Mouse (Mus musculus): Measurements from ENCODE around the gene Gmppb.
A peak's percentile ranks its signal among the peaks of the same experiment; 100 is the strongest.

Gene Gmppb

DNA sequence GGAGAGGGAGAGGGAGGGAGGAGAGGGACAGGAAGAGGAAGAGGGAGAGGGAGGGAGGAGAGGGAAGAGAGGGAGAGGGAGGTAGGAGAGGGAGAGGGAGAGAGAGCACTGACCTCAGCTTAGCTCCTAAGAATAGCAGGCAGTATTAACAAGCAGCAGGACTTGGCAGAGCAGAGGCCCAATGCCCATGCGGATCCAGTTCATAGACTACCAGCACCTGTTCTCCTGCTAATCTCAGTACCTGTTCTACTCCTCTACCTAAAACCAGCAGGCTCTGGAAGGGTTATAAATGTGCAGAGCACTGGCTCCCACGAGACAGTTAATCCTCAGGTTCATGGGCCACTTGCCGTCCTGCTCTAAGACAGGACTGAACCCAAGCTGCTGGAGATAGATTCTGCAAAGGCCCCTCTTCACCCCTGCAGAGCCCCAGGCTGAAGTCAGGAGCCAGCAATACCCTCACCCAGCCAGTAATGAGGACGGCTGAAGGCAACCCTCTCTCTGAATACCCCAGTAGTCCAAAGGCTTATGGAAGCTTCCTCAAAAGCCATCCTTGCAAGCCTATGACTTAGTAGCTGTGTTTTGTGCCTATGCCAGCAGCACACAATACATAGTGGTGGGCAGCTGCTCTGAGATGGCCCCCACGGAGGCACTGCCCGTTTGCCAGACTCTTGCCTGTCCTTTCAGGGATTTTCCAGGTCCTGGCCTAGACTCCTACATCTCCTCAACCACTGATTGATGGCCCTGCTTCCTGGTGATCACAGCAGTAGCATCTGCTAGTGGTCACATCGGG is 24.3 kb downstream of the Gmppb start:
- no peak for DNase-seq (ENCODE audit: low read depth)

DNA sequence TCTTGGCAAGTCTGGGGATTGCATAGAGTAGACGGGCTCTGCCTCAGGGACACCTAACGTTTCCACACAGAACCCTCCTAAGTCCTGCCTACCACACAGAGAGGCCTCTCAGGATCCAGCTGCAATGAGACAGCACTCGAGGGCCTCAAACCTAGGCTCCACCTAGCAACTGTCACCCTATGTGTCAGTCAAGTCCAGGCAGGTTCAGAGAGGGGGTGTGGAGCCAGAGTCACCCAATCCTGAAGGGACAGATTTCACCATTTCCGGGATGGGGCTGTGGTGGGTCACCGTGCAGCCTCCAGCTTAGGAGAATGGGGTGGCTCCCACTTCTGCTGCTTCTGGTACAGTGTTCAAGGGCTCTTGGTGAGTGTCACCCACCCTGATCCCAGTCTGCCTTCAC is 31.1 kb downstream of the Gmppb start, which contains the start of gene Mst1:
Gene Mst1 (plus strand): TSS at position 269 of the 400 bp plus-strand sequence.
- DNase-seq (ENCODE audit: low read depth) = no peak

DNA sequence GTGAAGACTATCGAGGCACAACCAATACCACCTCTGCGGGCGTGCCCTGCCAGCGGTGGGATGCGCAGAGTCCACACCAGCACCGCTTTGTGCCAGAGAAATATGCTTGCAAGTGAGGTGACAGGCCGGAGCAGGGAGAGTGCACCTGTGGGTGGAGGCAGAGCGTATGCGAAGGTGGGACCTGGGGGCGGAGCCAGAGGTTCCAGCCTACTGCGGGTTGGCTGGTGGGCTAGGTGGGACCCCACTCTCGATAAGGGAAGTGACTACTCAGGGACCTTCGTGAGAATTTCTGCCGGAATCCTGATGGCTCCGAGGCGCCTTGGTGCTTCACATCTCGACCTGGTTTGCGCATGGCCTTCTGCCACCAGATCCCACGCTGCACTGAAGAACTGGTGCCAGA is 33.5 kb downstream of the Gmppb start:
- no peak for DNase-seq (ENCODE audit: low read depth)

DNA sequence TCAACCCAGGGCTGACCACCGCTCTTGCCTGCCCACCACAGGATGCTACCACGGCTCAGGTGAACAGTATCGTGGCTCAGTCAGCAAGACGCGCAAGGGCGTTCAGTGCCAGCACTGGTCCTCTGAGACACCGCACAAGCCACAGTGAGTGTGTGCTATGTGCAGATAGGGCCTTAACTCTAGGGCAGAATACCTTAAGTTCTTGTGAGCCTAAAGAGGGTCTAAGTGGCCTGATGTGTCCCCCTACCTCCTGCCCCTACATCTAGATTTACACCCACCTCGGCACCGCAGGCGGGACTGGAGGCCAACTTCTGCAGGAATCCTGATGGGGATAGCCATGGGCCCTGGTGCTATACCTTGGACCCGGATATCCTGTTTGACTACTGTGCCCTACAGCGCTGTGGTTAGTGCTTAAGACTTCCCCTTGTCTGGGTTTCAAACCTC is 34.0 kb downstream of the Gmppb start, which contains the start of gene Rnf123:
Gene Rnf123 (minus strand): TSS at position 359 of the 444 bp plus-strand sequence.
- no peak for DNase-seq (ENCODE audit: low read depth)

DNA sequence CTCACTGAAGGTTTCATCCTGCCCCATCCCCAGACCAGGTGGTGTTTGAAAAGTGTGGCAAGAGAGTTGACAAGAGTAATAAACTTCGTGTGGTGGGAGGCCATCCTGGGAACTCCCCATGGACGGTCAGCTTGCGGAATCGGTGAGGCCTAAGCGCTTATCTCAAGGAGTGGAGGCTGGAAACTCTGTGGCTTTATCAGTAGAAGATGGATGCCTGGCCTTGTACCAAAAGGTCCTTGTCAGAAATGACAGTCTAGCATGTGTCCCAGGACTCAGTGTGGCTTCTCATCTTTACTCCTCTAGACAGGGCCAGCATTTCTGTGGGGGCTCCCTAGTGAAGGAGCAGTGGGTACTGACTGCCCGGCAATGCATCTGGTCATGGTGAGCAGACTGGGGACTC is 34.5 kb downstream of the Gmppb start:
- no peak for DNase-seq (ENCODE audit: low read depth)

DNA sequence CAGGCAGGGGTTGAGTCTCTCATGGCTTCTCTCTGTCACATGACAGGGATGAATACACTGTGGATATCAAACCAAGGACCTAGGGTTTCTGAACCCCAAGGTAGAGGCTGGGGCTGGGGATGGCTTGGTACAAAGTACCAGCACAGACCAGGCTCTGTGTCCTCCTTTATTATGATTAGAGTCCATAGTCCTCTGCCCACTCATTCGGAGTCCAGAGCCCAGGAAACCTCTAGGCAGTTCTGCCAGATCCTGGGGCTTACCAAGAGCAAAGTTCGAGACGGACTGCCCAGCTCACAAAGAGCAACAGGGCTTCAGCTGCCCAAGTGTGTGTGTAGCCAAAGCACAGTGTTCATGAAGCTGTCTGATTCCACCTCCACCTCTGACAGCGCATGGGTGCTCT is 36.2 kb downstream of the Gmppb start:
- DNase-seq (ENCODE audit: low read depth) = no peak

DNA sequence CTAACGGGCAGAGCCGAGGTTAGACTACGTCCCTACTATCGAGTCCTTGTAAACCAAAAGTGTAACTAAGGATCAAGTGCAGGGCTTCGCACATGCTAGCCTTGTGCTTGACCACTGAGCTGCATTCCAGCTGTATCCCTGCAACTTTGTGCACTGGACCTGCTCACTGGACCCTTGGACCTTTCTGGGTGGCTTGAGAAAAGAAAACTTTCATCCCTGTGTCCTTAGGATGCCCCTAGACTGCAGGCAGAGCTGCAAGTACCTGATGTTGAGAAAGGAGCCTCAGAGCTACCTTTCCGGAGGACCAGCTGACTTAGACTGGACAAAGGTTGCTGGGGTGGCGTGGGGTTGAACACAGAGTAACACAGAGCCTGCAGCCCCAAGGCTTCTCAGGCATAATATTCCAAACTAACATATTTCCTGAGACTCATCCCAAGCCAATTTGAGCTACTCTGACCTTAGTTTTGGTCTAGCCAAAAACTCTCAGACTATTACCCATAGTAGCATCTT is 41.6 kb downstream of the Gmppb start:
- DNase-seq (ENCODE audit: low read depth) = no peak

DNA sequence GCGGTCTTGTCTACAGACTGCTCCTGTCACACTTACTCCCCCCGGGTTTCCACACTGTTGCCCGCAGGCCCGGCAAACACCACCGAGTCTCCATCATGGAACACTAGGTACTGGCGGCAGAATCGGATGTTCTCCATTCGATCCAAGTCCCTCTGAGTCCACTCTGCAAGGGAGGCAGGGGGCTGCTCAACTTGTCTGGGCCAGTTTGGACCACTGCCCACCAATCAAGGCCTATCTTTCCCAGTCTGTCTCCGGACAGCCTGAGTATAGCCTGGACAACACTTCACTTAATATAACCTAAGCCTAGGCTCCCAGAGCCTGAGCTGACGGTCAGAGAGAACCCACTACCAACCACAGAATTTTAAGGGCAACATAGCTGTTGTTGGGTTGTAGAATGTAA is 44.5 kb downstream of the Gmppb start:
- DNase-seq (ENCODE audit: low read depth) = no peak

DNA sequence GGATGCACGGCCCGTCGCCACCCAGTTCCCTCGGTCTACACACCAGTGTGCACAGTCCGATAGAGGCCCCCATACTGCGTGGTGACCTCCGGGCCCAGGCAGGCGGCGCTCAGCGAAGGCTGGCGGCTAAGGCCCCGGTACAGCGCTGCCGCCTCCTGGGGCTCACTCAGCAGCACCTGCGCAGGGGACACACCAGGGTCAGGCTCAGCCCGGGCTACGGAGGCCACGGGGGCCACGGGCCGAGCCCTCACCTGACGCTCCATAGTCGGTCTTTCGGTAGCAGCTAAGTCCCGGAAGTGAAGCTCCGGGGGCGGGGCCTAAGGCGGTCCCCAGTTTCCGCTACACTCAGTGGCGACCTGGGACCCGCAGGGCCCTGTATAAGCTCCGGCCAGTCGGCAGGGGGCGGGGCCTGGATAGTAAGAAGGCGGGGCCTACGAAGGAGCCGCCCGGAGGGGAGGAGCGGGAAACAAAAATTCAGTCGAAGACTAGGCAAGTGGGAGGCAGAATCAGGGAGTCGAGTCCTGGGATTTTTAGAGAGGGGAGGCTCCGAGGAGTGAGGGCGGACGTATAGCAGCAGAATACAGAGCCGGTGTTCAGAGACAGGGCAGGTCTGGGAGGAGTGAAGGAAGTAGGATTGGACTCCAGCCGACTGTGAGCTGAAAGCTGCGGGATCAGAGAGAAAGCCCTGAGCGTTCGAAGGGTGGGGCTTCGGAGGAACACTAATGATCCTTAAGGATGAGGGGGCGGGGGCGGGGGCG is 45.3 kb downstream of the Gmppb start, which contains the start of gene Apeh:
Gene Apeh (minus strand): TSS at position 423 of the 758 bp plus-strand sequence.
- peak; percentile 70 for DNase-seq (ENCODE audit: low read depth)

DNA sequence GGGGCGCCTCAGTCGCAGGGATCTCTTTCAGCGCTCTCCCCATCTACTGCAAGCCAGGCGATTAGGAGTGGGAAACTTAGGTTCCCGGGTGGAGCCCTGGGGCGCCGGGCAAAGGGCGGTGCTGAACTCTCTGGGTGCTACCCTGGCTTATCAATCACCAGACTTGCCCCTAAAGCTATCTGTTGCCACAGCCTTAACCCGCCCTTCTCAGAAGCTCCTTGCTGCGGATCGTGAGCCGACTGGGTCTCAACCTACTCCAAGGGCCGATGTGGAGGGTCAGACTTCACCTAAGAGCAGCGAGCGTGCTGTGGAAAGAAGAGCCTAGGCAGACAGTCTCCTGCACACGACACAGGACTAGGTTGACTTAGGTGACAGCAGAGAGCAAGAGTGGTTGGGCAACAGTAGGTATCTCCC is 46.0 kb downstream of the Gmppb start:
- DNase-seq (ENCODE audit: low read depth) = no peak

DNA sequence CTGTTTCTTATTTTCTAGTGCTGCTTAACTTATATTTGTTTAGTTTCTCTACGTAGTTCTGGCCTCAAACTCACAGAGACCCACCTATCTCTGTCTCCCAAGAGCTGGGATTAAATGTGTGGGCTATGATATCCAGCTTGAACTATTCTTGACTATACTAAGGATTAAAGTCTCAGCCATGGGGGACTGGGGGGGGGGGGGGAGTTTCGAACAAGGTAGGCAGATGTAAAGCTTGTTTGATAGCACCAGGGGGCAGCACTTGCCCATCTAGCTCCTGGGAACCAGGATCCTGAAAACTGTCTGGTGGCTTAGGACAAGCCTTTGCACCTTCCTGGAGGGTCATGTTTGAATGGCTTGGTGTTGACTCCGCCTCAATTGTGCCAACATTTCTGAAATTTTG is 46.5 kb downstream of the Gmppb start:
- peak; percentile 59 for DNase-seq (ENCODE audit: low read depth)

DNA sequence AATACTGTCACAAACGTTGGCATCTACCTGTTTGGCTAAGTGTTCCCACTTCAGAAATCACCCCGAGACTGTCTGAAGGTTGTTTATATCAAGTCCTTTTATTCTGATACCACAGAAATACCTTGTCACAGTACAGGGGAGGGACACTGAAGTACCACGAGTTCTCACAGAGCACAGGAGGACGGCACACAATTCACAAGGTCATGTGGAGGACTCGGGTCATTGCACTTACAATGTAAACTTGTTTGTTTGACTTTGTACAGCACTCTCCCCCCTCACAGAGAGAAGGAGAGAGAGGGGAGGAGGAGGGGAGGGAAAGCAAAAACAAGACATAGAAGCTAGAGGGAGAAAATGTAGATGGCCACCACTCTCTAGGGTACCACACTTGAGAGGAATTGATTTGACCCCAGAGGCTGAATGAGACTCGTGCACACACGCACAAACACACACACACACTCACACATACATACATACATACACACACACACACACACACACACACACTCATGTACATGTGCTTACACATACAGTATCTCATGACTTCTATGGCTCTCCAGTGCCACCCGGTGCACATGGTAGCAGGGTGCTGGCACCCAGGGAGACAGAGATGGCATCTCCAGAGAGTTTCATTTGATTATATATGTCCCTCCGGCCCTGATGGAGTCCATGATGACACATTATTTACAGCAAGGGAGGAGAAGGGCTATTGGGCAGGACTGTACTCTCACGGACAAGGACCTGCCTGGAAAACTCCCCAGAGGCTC is 47.1 kb downstream of the Gmppb start:
- no peak for DNase-seq (ENCODE audit: low read depth)

DNA sequence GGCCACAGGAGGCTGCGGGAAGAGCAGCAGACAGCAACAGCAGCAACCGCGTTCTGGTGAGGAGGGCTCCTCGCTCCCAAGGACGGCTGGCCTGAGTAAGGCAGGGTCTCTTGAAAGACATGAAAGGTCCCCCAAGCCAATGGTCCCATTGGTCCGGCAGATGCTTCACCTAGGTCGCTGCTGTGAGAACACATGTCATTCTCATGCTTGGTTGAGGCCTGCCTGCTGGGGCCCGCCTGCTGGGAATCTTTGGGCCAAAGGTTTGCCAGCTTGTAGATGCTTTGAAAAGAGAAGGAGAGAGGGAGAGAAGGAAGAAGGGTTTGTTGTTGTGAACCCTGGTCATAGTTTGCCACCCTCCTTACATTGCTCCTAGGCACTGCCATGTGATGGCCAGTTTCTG is 50.6 kb downstream of the Gmppb start:
- DNase-seq (ENCODE audit: low read depth) = no peak

Data from fibroblast of lung, adult 2 months (primary cell).